Mouse (Mus musculus) granulocyte monocyte progenitor cell, adult 5-6 weeks (primary cell): ENCODE data around the gene Lekr1. TPM values are rescaled to one million over a fixed set of nuclear protein-coding genes. Genes with fewer than 3 reads are reported as not detected.
A peak's percentile ranks its signal among the peaks of the same experiment; 100 is the strongest.

ENCODE experiments used
- ATAC-seq: replicated peaks from 2 replicates; pipeline ENCODE4 v1.8.0; 2016; ENCODE audit warnings: mild to moderate bottlenecking, moderate TSS enrichment, inconsistent platforms; ENCODE audit not compliant: poor library complexity, severe bottlenecking
- total RNA-seq, 2 experiments: library from RNA; stranded (forward) in 1 of 2; stranded (reverse) in 1 of 2; fragments of 200-712, 200-1000 nt in 1 of 2; fragments of >200 nt in 1 of 2; fragmentation: Nextera tagmentation in 1 of 2; gene quantifications; 2 replicates each; pipeline ENCODE4 v1.2.3; 2014 to 2017

Gene Lekr1
- total RNA-seq, 2 experiments from 2014 or later: 2.7 to 11.2 TPM

DNA sequence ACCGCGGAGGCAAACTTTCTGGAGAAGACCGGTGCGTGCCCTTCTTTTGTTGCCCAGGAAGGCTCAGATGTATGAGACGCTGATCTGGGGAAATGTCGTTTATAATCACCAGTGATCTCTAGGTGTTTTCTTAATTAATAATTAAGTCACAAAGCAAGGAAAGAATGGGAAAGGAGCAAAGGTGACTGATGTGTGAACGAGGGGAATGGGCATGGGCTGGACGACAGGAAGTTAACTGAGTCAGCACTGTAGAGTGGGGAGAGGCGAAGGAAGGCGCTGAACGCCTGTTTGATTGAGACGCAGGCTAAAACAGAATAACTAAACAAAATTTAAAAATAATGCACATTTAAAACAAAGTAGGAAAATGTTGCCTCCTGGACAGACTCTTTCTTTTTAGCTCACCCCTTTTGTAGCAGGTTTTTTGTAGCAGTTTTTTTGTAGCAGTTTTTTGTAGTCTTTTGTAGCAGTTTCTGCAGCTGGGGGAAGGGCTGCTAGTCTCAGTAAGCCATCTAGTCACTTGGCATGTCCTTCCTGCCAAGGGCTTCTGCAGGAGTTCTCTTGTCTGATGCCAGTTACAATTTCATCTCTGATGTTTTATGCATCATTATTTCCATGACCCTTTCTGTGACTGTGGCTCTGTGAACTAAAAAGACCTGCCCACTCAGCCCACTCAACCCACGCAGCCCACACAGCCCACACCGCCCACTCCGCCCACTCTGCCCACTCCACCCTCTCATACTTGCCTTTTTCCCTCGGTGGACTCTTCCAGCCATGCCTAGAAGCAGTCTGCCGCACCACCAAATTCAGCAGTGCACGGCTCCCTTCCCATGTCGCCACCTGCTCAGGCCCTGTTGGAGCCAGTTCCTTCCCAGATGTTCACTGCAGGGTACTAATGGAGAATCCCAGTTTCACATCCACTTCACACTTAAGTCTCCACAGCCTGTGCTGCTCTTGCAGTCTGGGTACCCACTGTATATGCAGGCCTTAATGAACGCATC lies 98.8 kb downstream of the Lekr1 start:
- peak; percentile 46 for ATAC-seq

DNA sequence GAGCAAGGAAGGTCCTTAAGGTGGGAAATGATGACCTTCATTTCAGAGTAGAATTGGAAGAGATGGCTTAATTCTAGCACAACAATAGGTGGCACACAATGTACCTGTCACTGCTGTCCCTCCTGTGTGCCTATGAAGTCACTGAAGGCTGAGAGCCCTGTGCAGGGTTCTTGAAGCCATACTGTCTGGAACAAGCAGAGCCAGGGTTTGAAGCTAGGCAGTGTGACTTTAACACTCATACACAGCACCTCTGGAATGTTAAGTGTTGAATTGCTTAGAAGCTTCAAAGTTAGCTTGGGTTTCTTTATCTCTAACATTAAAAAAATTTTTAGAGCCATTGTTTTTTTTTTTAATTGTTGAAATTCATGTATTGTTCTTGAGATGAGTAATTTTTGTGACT lies 100.4 kb downstream of the Lekr1 start:
- ATAC-seq: no peak

DNA sequence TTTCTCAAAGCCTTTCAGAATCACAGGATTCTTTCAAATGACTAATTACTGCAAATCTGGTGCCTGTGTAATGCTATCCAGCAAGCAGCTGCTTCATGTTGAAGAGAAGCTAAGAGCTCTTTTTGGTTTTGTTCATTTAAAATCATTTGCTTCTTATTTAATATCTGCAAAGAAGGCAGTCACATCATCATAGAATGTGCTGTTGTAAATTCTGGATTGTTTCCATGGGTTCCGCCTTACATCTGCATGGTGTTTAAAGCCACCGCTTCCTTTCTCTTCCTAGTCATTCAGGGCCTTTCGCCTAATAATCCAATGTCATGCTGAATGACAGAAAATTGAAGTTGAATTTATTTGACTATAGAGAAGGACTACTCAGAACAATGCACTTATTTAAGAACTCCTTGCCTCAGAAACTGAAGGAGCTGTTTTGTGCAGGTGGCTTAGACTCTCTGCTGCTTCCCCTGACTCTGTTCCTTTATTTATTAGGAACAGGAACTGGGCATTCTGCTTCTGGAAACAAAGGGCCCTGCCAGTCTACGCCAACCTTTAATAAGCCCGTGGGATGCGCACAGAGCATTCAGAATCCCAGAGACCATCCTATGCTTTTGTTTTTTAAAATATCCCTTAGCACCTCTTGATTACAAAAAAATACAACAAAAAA lies 101.3 kb downstream of the Lekr1 start:
- ATAC-seq: peak; percentile 33; the same call in 1 of the 2 replicates

DNA sequence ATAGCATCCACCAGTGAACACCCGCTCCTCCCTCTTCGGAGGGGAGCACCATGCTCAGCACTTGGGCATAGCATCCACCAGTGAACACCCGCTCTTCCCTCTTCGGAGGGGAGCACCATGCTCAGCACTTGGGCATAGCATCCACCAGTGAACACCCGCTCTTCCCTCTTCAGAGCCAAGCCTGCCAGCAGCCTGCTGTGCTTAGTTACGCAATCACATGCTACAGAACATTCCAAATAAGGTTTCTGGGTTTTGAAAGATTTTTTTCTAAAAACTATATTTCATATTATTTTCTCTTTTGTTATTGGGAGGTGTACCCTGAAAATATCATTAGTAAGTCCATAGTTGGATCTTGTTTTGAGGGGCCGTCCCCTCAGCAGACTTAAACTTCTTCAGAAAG lies 103.6 kb downstream of the Lekr1 start:
- ATAC-seq: peak; percentile 59

- ATAC-seq: peak; percentile 87
Observed at GRCm38 (mm10) chr3:65773910-65774309, 107.9 kb downstream of the Lekr1 start.

- no peak for ATAC-seq
Observed at GRCm38 (mm10) chr3:65775096-65775495, 109.1 kb downstream of the Lekr1 start.

GRCm38 (mm10) chr3:65782246-65782645 lies 116.2 kb downstream of the Lekr1 start:
- ATAC-seq: no peak

- peak; percentile 46; the same call in 1 of the 2 replicates for ATAC-seq
Observed at GRCm38 (mm10) chr3:65790076-65790685, 124.2 kb downstream of the Lekr1 start.

DNA sequence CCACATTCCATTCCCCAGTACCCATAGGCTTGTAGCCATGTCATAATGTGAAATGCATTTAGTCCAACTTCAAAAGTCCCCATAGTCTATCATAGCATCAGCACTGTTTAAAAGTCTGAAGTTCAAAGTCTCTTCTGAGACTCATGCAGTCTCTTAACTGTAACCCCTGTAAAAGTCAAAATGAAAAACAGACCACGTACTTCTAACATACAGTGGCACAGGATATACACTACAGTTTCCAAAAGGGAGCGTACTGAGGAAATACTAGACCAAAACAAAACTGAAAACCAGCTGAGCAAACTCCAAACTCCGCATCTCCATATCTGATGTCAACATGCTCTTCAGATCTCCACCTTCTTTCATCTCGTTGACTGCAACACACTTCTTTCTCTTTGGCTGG lies 127.5 kb downstream of the Lekr1 start:
- no peak for ATAC-seq

DNA sequence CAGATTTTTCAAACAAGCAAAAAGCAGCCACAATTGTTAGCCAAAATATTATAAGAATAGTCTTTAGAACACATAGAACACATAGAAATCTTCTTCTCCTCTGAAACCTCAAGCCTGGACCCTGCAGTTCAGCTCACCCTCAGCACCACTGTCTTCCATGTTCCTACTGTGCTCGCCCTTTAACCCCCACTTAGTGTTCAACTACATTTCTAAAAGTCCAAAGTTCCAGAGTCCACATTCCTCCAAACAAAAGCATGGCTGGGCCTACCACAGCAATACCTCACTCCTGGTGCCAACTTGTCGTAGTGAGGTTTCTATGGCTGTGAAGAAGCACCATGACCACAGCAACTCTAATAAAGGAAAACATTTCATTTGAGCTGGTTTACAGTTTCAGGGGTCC lies 128.7 kb downstream of the Lekr1 start:
- no peak for ATAC-seq

GRCm38 (mm10) chr3:65797345-65798137 lies 131.5 kb downstream of the Lekr1 start:
- 0 out of 2 replicates have a peak, but pooled peaks have one; percentile 40 for ATAC-seq

GRCm38 (mm10) chr3:65800962-65801361 lies 134.9 kb downstream of the Lekr1 start:
- peak; percentile 66 for ATAC-seq

DNA sequence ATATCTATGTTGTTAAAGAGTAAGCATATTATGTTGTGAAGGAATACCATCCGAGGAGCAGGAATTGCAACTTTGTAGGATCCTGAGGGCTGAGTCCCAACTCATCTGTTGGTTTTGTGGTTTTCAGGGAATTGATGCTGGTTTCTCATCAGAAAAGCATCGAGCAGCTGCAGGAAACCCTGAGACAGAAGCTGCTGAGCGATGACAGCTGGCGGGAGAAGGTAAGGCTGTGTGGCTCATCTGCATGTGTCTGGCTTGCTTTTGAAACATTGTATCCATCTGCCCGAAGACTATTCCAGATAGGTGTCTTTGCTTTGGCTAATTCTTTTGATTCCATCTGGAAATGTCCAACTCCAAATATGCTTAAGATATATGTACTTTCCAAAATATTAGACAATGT lies 136.2 kb downstream of the Lekr1 start:
- no peak for ATAC-seq

DNA sequence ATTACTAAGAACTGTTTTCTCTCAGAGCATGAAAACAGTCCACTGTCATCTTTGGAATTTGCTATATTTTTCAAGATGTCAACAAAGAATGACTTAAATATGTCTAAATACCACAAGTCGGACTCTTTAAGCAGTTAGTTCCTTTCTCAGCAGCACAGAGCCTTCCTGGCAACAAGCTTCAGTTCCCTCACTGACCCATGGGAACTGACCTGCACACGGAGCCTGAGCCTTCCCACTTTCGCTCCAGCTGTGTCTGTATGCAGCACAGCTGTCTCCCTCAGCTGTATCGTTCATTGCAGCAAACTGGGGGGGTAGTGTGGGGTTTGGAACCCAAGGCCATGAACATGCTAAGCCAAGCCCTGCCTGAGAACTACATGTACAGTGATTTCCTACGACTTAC lies 136.8 kb downstream of the Lekr1 start:
- no peak for ATAC-seq

- ATAC-seq: no peak
Observed at GRCm38 (mm10) chr3:65814881-65815280, 148.9 kb downstream of the Lekr1 start.

- no peak for ATAC-seq
Observed at GRCm38 (mm10) chr3:65816012-65816411, 150.0 kb downstream of the Lekr1 start.

- peak; percentile 76 for ATAC-seq
Observed at GRCm38 (mm10) chr3:65818597-65818996, 152.6 kb downstream of the Lekr1 start.

GRCm38 (mm10) chr3:65819841-65820240 lies 153.8 kb downstream of the Lekr1 start:
- peak; percentile 90 for ATAC-seq

- peak; percentile 52 for ATAC-seq
Observed at GRCm38 (mm10) chr3:65824886-65825285, 158.9 kb downstream of the Lekr1 start.

GRCm38 (mm10) chr3:65826716-65827115 lies 160.7 kb downstream of the Lekr1 start:
- no peak for ATAC-seq
